Mouse (Mus musculus) erythroblast, embryonic 14.5 days (primary cell): ENCODE data around the gene Cdk11b.

Experiments used
- GATA1 ChIP-seq: IDR thresholded peaks from 2 replicates; pipeline ENCODE4 v1.6.1; 2012; ENCODE audit warnings: low read length, inconsistent platforms, mixed read lengths
- TAL1 ChIP-seq: IDR thresholded peaks from 3 replicates; pipeline ENCODE4 v1.6.1; 2012; ENCODE audit warnings: low read length, inconsistent platforms, mixed read lengths

GRCm38 (mm10) chr4:155582279-155582905 lies 42.3 kb upstream of the Cdk11b start:
- TF ChIP-seq TAL1 = no peak
- no peak for TF ChIP-seq GATA1
